Mouse (Mus musculus) heart, embryonic 16.5 days (tissue): ENCODE measurements at regions not wholly inside any gene's neighbourhood (a gene's known extent, or its start where the extent isn't known, plus 50 kb on each side); places are given as distances from the start of the nearest gene placed in this dataset.
A peak's percentile ranks its signal among the peaks of the same experiment; 100 is the strongest.

ENCODE experiments used
- ATAC-seq: fragments of 200-750 bp; cut with Nextera tagmentation; replicated peaks from 2 replicates; pipeline ENCODE4 v1.8.0; 2017; ENCODE audit warnings: moderate number of reproducible peaks; ENCODE audit not compliant: insufficient read depth, low FRiP score; ENCODE audit errors: extremely low read depth
- H3K27ac ChIP-seq: fragments of 300-500 bp; sonication (generic); 2 replicates; pipeline ENCODE4 v1.5.1; 2014; ENCODE audit warnings: mild to moderate bottlenecking, low read length, control low read depth, moderate library complexity
- H3K27me3 ChIP-seq: fragments of 300-500 bp; sonication (generic); 2 replicates; pipeline ENCODE4 v1.6.1; 2014; ENCODE audit warnings: low read length, mixed read lengths; ENCODE audit not compliant: control insufficient read depth, insufficient read depth
- H3K36me3 ChIP-seq: fragments of 300-500 bp; sonication (generic); 2 replicates; pipeline ENCODE4 v1.6.1; 2014; ENCODE audit not compliant: control insufficient read depth, insufficient read depth
- H3K4me1 ChIP-seq: fragments of 300-500 bp; sonication (generic); 2 replicates; pipeline ENCODE4 v1.6.1; 2014; ENCODE audit warnings: low read length, mixed read lengths; ENCODE audit not compliant: control insufficient read depth, insufficient read depth
- H3K4me2 ChIP-seq: fragments of 300-500 bp; sonication (generic); 2 replicates; pipeline ENCODE4 v1.6.1; 2014; ENCODE audit warnings: low read depth, mild to moderate bottlenecking, control low read depth, low read length
- H3K4me3 ChIP-seq: fragments of 300-500 bp; sonication (generic); 2 replicates; pipeline ENCODE4 v1.5.1; 2014; ENCODE audit warnings: mild to moderate bottlenecking, control low read depth, low read length
- H3K9ac ChIP-seq: fragments of 300-500 bp; sonication (generic); 2 replicates; pipeline ENCODE4 v1.6.1; 2014; ENCODE audit warnings: low read length, control low read depth
- H3K9me3 ChIP-seq: fragments of 300-500 bp; sonication (generic); replicated peaks from 2 replicates; pipeline ENCODE4 v1.6.1; 2016; ENCODE audit warnings: low read length; ENCODE audit not compliant: control insufficient read depth
- WGBS: fragments of 180-500 bp; shearing (Covaris S2); extraction: QIAGEN DNeasy Blood & Tissue Kit; methylation state at CpG from one replicate; pipeline ENCODE4 v1.1.7; 2014; 5-methylcytosine and 5-hydroxymethylcytosine counted together

- H3K4me1 ChIP-seq: no peaks in the 10 kb centered on the region
- no peak overlapping the region for H3K4me3 ChIP-seq
- H3K9ac ChIP-seq: no peak overlapping the region
- no peaks in the 10 kb centered on the region for H3K36me3 ChIP-seq
- no peaks in the 10 kb centered on the region for H3K27me3 ChIP-seq
- no peak overlapping the region for H3K27ac ChIP-seq
- ATAC-seq: no peak
- H3K4me2 ChIP-seq: no peak overlapping the region
- no peaks in the 10 kb centered on the region for H3K9me3 ChIP-seq
Measured at GRCm38 (mm10) chr8:44656031-44656430, 279.2 kb upstream of the Fat1 start.

GRCm38 (mm10) chr8:44656470-44656869 lies 278.8 kb upstream of the Fat1 start:
- no peaks in the 10 kb centered on the region for H3K27me3 ChIP-seq
- H3K36me3 ChIP-seq: no peaks in the 10 kb centered on the region
- H3K9ac ChIP-seq: no peak overlapping the region
- no peak overlapping the region for H3K4me3 ChIP-seq
- no peak overlapping the region for H3K27ac ChIP-seq
- H3K4me2 ChIP-seq: no peak overlapping the region
- no peak for ATAC-seq
- H3K9me3 ChIP-seq: no peaks in the 10 kb centered on the region
- WGBS: 68% methylated on average over 4 of the region's 4 CpGs
- no peaks in the 10 kb centered on the region for H3K4me1 ChIP-seq

GRCm38 (mm10) chr8:44661696-44662095 lies 273.6 kb upstream of the Fat1 start:
- H3K36me3 ChIP-seq: no peaks in the 10 kb centered on the region
- 0 out of 2 replicates have a peak, but pooled peaks cover 2% of the 10 kb centered on the region for H3K9me3 ChIP-seq
- H3K27me3 ChIP-seq: no peaks in the 10 kb centered on the region
- no peak overlapping the region for H3K27ac ChIP-seq
- H3K4me2 ChIP-seq: no peak overlapping the region
- H3K9ac ChIP-seq: no peak overlapping the region
- H3K4me3 ChIP-seq: no peak overlapping the region
- WGBS: 59% methylated on average over 2 of the region's 2 CpGs
- no peak for ATAC-seq
- H3K4me1 ChIP-seq: no peaks in the 10 kb centered on the region

- H3K27me3 ChIP-seq: no peaks in the 10 kb centered on the region
- 84% methylated on average over 9 of the region's 9 CpGs for whole genome bisulfite sequencing
- no peaks in the 10 kb centered on the region for H3K36me3 ChIP-seq
- H3K27ac ChIP-seq: no peak overlapping the region
- no peak overlapping the region for H3K4me3 ChIP-seq
- H3K4me2 ChIP-seq: no peak overlapping the region
- no peaks in the 10 kb centered on the region for H3K9me3 ChIP-seq
- H3K9ac ChIP-seq: no peak overlapping the region
- H3K4me1 ChIP-seq: peaks cover 5% of the 10 kb centered on the region
- ATAC-seq: no peak
Measured at GRCm38 (mm10) chr8:44687126-44687525, 248.1 kb upstream of the Fat1 start.

- Histone ChIP-seq H3K27ac (no peak overlapping the region), H3K36me3 (no peaks in the 10 kb centered on the region), H3K9me3 (no peaks in the 10 kb centered on the region), H3K9ac (no peak overlapping the region), H3K4me2 (no peak overlapping the region), H3K4me1 (peaks cover 21% of the 10 kb centered on the region), H3K27me3 (no peaks in the 10 kb centered on the region), H3K4me3 (no peak overlapping the region)
- no peak for ATAC-seq
- WGBS: 88% methylated on average over 9 of the region's 9 CpGs
Measured at GRCm38 (mm10) chr8:44689837-44690592, 245.2 kb upstream of the Fat1 start.

- no peak for ATAC-seq
- H3K27ac ChIP-seq: no peak overlapping the region
- peaks cover 21% of the 10 kb centered on the region for H3K4me1 ChIP-seq
- no peak overlapping the region for H3K4me3 ChIP-seq
- no peak overlapping the region for H3K9ac ChIP-seq
- H3K4me2 ChIP-seq: no peak overlapping the region
- 62% methylated on average over 4 of the region's 4 CpGs for whole genome bisulfite sequencing
- no peaks in the 10 kb centered on the region for H3K36me3 ChIP-seq
- no peaks in the 10 kb centered on the region for H3K9me3 ChIP-seq
- no peaks in the 10 kb centered on the region for H3K27me3 ChIP-seq
Measured at GRCm38 (mm10) chr8:44690593-44690950, 244.7 kb upstream of the Fat1 start.

- 51% methylated on average over 7 of the region's 7 CpGs for WGBS
- Histone ChIP-seq H3K9me3 (no peaks in the 10 kb centered on the region), H3K4me2 (no peak overlapping the region), H3K4me1 (peaks cover 26% of the 10 kb centered on the region), H3K27me3 (no peaks in the 10 kb centered on the region), H3K36me3 (no peaks in the 10 kb centered on the region), H3K4me3 (no peak overlapping the region), H3K9ac (no peak overlapping the region), H3K27ac (no peak overlapping the region)
- ATAC-seq: no peak
Measured at GRCm38 (mm10) chr8:44691140-44691539, 244.1 kb upstream of the Fat1 start.

GRCm38 (mm10) chr8:44692036-44692688 lies 243.1 kb upstream of the Fat1 start:
- Histone ChIP-seq H3K27ac (no peak overlapping the region), H3K27me3 (no peaks in the 10 kb centered on the region), H3K4me3 (no peak overlapping the region), H3K4me1 (peaks cover 28% of the 10 kb centered on the region), H3K9me3 (no peaks in the 10 kb centered on the region), H3K36me3 (no peaks in the 10 kb centered on the region), H3K9ac (no peak overlapping the region), H3K4me2 (no peak overlapping the region)
- 72% methylated on average over 8 of the region's 8 CpGs for WGBS
- ATAC-seq: no peak

- 17% methylated on average over 9 of the region's 9 CpGs for WGBS
- Histone ChIP-seq H3K27me3 (no peaks in the 10 kb centered on the region), H3K4me3 (peak overlapping the region; percentile 34), H3K9ac (peak overlapping the region; percentile 58), H3K36me3 (no peaks in the 10 kb centered on the region), H3K4me2 (peak overlapping the region; percentile 52), H3K4me1 (peaks cover 34% of the 10 kb centered on the region), H3K27ac (peak overlapping the region; percentile 78), H3K9me3 (no peaks in the 10 kb centered on the region)
- ATAC-seq: peak; percentile 87
Measured at GRCm38 (mm10) chr8:44694861-44695260, 240.4 kb upstream of the Fat1 start.
